Mouse (Mus musculus) common myeloid progenitor, adult 5-6 weeks (primary cell): ENCODE data around the gene Ttll3. TPM values are rescaled to one million over a fixed set of nuclear protein-coding genes. Genes with fewer than 3 reads are reported as not detected.

ENCODE experiments used
- ATAC-seq: replicated peaks from 2 replicates; pipeline ENCODE4 v1.8.0; 2016; ENCODE audit warnings: low read depth, mild to moderate bottlenecking, moderate TSS enrichment, inconsistent platforms; ENCODE audit not compliant: poor library complexity, severe bottlenecking
- total RNA-seq: library from RNA; stranded (forward); fragments of 200-1000, 187-1606 nt; gene quantifications from 2 replicates; pipeline ENCODE4 v1.2.3, GENCODE M21; 2017

The Ttll3 gene
- total RNA-seq, 1 experiment from 2014 or later: 1.4 TPM

DNA sequence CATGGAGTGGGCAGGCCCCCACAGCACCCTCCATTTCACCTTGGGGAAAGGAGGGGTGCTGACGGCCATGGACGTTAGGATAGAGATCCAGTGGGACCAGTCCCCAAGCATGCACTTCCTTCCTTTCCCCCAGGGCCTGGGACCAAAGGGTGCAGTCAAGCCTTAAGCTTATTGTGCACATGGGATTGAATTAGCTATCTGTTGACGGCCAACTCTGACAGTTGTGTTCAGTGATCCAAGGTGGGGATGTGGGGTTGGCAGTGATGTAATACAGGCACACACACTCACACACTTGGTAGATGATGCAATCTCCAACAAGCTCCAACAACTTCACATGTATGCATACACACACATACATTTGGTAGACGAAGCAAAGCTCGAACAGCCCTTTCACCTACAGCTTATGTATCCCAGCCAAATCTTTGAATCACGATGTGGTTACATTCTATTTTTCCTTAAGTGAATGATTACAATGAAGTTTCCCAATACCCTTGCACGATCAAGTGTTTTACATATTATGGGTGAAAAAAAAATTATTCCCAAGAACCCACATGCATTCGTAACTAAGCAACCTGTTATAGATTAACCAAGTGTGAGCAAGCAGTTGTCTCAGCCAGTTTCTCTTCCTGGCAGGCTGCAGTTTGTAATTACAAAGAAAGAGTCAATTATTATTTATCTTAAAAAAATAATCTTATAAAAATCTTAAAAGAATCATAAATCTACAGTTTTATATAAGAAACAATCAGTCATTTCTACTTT, 55.3 kb downstream of the Ttll3 start:
- no peak for ATAC-seq

DNA sequence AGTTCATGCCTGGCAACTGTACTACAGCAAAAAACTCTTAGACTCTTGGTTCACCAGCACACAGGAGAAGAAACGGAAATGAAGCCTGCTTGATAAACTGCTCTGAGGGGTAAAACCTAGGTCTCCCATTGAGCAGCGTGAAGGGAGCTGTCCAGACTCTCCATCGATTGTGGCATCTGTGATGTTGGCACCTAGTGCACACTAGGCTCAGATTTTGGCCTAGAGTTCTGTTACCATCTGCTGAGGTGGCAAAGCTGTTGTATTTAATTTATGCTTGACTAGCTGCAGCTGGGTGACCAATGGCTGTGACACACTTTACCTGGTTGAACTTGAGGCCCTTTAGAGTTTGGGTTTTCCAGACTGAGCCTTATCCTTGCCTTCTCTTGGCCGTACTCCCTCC, 58.6 kb downstream of the Ttll3 start:
- no peak for ATAC-seq

- ATAC-seq: no peak
These were observed 62.8 kb downstream of the Ttll3 start for GRCm38 (mm10) chr6:113451839-113452238.

DNA sequence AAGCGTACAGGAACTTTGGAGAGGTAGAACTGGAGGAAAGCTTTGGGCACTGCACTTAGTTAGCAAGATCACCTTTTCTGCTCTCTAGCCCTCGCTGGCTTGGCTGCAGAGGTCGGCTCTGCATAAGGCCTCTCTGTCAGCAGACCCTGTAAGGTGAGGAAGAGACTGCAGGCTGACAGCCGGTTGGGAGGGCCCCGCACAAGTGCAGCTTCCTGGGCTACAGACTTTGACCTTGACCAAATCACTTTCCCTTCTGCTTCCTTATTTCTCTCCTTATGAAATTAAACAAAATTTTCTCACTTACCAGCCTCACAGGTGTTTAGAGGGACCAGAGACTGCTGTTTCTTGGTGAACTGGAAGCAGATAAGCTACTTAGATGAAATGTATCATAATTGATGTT, 65.9 kb downstream of the Ttll3 start:
- ATAC-seq: no peak

DNA sequence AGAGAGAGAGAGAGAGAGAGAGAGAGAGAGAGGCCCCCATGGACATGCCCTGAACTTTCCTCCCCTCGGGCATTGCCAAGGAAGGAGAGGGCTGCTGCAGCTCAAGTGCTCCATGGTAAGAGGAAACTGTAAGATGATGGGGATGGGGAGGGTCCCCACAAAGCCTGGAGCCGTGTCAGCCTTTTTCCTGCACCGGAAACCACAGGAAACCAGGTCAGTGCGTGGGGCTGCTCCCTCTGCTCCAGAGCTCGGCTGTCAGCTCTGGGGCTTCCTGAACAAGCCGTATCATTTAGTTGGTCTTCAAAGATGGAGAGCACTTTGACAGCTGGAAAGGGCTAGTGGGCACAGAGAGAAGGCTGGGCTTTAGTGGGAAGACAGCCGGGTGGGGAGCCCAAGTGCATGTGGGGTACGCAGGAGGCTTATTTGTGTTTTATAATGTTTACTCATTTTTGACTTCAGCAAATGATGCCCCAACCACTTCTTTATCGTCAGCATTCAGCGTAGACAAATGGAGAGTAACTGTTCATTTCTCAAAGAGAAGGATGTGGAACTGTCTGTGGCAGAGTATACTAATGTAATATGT, 69.0 kb downstream of the Ttll3 start, which contains the start of gene Il17re:
Gene Il17re (plus strand): TSS at position 533 of the 583 bp plus-strand sequence.
- ATAC-seq: peak; percentile 77

DNA sequence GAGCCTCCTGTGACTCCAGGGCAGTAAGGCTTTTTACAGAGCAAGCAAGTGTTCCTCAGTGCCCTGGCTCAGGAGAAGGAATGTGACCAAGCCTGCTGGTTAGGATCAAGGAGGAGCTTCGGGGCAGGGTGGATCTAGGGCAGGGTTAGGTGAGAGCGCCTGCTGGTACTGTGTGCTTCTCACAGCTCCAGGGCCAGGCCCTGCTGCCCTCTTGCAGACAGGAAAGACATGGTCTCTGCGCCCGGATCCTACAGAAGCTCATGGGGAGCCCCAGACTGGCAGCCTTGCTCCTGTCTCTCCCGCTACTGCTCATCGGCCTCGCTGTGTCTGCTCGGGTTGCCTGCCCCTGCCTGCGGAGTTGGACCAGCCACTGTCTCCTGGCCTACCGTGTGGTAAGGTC, 69.6 kb downstream of the Ttll3 start:
- peak; percentile 36; the same call in 1 of the 2 replicates for ATAC-seq

GRCm38 (mm10) chr6:113464040-113464439, 75.0 kb downstream of the Ttll3 start:
- no peak for ATAC-seq

Other genes starting within 250 kb of the Ttll3 start
- not detected in 2 replicates for gene Lhfpl4, start 193.9 kb upstream of the Ttll3 start, total RNA-seq
- 20.5 and 35.4 TPM in 2 replicates for gene Mtmr14, start 151.4 kb upstream of the Ttll3 start, total RNA-seq
- 0.05 TPM in 1 of 2 replicates, not detected in the other for gene Cpne9, start 107.0 kb upstream of the Ttll3 start, total RNA-seq
- gene Brpf1, start 82.1 kb upstream of the Ttll3 start, total RNA-seq: 27.5 and 35.7 TPM in 2 replicates
- gene Ogg1, start 62.3 kb upstream of the Ttll3 start, total RNA-seq: 10.2 and 11.7 TPM in 2 replicates
- gene Camk1, start 45.3 kb upstream of the Ttll3 start, total RNA-seq: 29.9 and 41.3 TPM in 2 replicates
- 20.7 and 33.1 TPM in 2 replicates for gene Tada3, start 11.4 kb upstream of the Ttll3 start, total RNA-seq
- 175 and 193 TPM in 2 replicates for gene Arpc4, start 11.1 kb upstream of the Ttll3 start, total RNA-seq
- 5.5 and 9.0 TPM in 2 replicates for gene Rpusd3, start 30.1 kb downstream of the Ttll3 start, total RNA-seq
- not detected in 2 replicates for gene Cidec, start 46.5 kb downstream of the Ttll3 start, total RNA-seq
- gene Jagn1, start 53.3 kb downstream of the Ttll3 start, total RNA-seq: 28.6 and 32.7 TPM in 2 replicates
- 1.6 and 2.6 TPM in 2 replicates for gene Il17re, start 69.2 kb downstream of the Ttll3 start, total RNA-seq
- gene Il17rc, start 82.2 kb downstream of the Ttll3 start, total RNA-seq: 0.09 and 0.44 TPM in 2 replicates
- 4.1 and 9.4 TPM in 2 replicates for gene Creld1, start 94.0 kb downstream of the Ttll3 start, total RNA-seq
- gene Prrt3, start 112.7 kb downstream of the Ttll3 start, total RNA-seq: not detected in 2 replicates
- 31.3 and 40.9 TPM in 2 replicates for gene Emc3, start 142.4 kb downstream of the Ttll3 start, total RNA-seq
- gene Fancd2, start 142.4 kb downstream of the Ttll3 start, total RNA-seq: 21.1 and 31.8 TPM in 2 replicates
- gene Fancd2os, start 211.5 kb downstream of the Ttll3 start, total RNA-seq: 1.7 TPM in 1 of 2 replicates, not detected in the other
- 115 and 131 TPM in 2 replicates for gene Brk1, start 215.5 kb downstream of the Ttll3 start, total RNA-seq
- gene Vhl, start 234.7 kb downstream of the Ttll3 start, total RNA-seq: 10.6 and 15.9 TPM in 2 replicates
- gene Irak2, start 249.2 kb downstream of the Ttll3 start, total RNA-seq: 10.8 and 21.1 TPM in 2 replicates